Mouse (Mus musculus) small intestine, adult 2 months (tissue): ENCODE data around the gene Fnip2.

ENCODE experiments used
- CTCF ChIP-seq: fragments of 200-500 bp; IDR thresholded peaks from 2 replicates; pipeline ENCODE4 v1.5.1; 2012; ENCODE audit warnings: low read depth, mild to moderate bottlenecking, control low read depth, inconsistent platforms, low read length, moderate library complexity, mixed read lengths; ENCODE audit not compliant: insufficient replicate concordance, insufficient read length; ENCODE audit errors: extremely low read depth
- POLR2A ChIP-seq: fragments of 200-500 bp; IDR thresholded peaks from 2 replicates; pipeline ENCODE4 v1.6.1; 2012; ENCODE audit warnings: low read depth, mild to moderate bottlenecking, control low read depth, inconsistent platforms, low read length, moderate library complexity

- TF ChIP-seq POLR2A, result no peak
- TF ChIP-seq CTCF, result no peak
Measured at GRCm38 (mm10) chr3:79576865-79577264, 9.3 kb upstream of the Fnip2 start.
